Mouse (Mus musculus): ENCODE data around the gene Isyna1. TPM values are rescaled to one million over a fixed set of nuclear protein-coding genes. Genes with fewer than 3 reads are reported as not detected.
"Not testable (repeated sequence)": the region's sequence is repeated elsewhere in the genome, so short reads cannot be mapped to it uniquely, and the experiment has no call there.

The Isyna1 gene
- polyA plus RNA-seq, 1 experiment, result 81.9 TPM

GRCm38 (mm10) chr8:70574302-70574701, 19.9 kb upstream of the Isyna1 start:
- DNase-seq (ENCODE audit: extremely low spot score in 1 of 2, low spot score in 1 of 2), result no peak

GRCm38 (mm10) chr8:70574915-70575314, 19.3 kb upstream of the Isyna1 start:
- DNase-seq (ENCODE audit: extremely low spot score in 1 of 2, low spot score in 1 of 2), result no peak

- DNase-seq (ENCODE audit: extremely low spot score in 1 of 2, low spot score in 1 of 2), result no peak
These were observed 17.0 kb upstream of the Isyna1 start for GRCm38 (mm10) chr8:70577207-70577606.

- DNase-seq (ENCODE audit: extremely low spot score in 1 of 2, low spot score in 1 of 2), result no peak
These were observed 10.4 kb upstream of the Isyna1 start for GRCm38 (mm10) chr8:70583476-70584387.

- no peak for DNase-seq (ENCODE audit: extremely low spot score in 1 of 2, low spot score in 1 of 2)
These were observed 9.4 kb upstream of the Isyna1 start for GRCm38 (mm10) chr8:70584606-70585257.

GRCm38 (mm10) chr8:70585258-70585652, 8.9 kb upstream of the Isyna1 start:
- no peak for DNase-seq (ENCODE audit: extremely low spot score in 1 of 2, low spot score in 1 of 2)

- not testable (repeated sequence) for DNase-seq (ENCODE audit: extremely low spot score in 1 of 2, low spot score in 1 of 2)
These were observed 6.2 kb upstream of the Isyna1 start for GRCm38 (mm10) chr8:70587955-70588354.

GRCm38 (mm10) chr8:70591569-70591968, 2.6 kb upstream of the Isyna1 start:
- no peak for DNase-seq (ENCODE audit: extremely low spot score in 1 of 2, low spot score in 1 of 2)

- no peak for DNase-seq (ENCODE audit: extremely low spot score in 1 of 2, low spot score in 1 of 2)
These were observed 1.0 kb upstream of the Isyna1 start for GRCm38 (mm10) chr8:70593173-70593572.

GRCm38 (mm10) chr8:70594621-70595564, 720 bp downstream of the Isyna1 start:
- DNase-seq (ENCODE audit: extremely low spot score in 1 of 2, low spot score in 1 of 2), result no peak

- no peak for DNase-seq (ENCODE audit: extremely low spot score in 1 of 2, low spot score in 1 of 2)
These were observed 1.6 kb downstream of the Isyna1 start for GRCm38 (mm10) chr8:70595811-70596210.

- DNase-seq (ENCODE audit: extremely low spot score in 1 of 2, low spot score in 1 of 2), result no peak
These were observed 2.0 kb downstream of the Isyna1 start for GRCm38 (mm10) chr8:70596216-70596615.

GRCm38 (mm10) chr8:70596775-70597416, 2.7 kb downstream of the Isyna1 start:
- DNase-seq (ENCODE audit: extremely low spot score in 1 of 2, low spot score in 1 of 2), result no peak

GRCm38 (mm10) chr8:70597417-70598272, 3.5 kb downstream of the Isyna1 start:
- no peak for DNase-seq (ENCODE audit: extremely low spot score in 1 of 2, low spot score in 1 of 2)

- peak; percentile 82 to 88 for DNase-seq (ENCODE audit: extremely low spot score in 1 of 2, low spot score in 1 of 2)
These were observed 4.1 kb downstream of the Isyna1 start for GRCm38 (mm10) chr8:70598283-70598682.

GRCm38 (mm10) chr8:70598722-70599121, 4.5 kb downstream of the Isyna1 start:
- no peak for DNase-seq (ENCODE audit: extremely low spot score in 1 of 2, low spot score in 1 of 2)

- DNase-seq (ENCODE audit: extremely low spot score in 1 of 2, low spot score in 1 of 2), result no peak
These were observed 5.5 kb downstream of the Isyna1 start for GRCm38 (mm10) chr8:70599507-70600290.

- DNase-seq (ENCODE audit: extremely low spot score in 1 of 2, low spot score in 1 of 2), result no peak
These were observed 6.5 kb downstream of the Isyna1 start for GRCm38 (mm10) chr8:70600473-70601270.

Measured in frontal cortex, adult 2 months (tissue).